Mouse (Mus musculus) urinary bladder, postnatal 25 days (tissue): ENCODE data around the gene Ifnar2.

Experiments used
- DNase-seq: peaks from one replicate; pipeline ENCODE4 v3.0.0; 2022; ENCODE audit warnings: low spot score

Ifnar2 gene

GRCm38 (mm10) chr16:91394826-91395410 is 22.3 kb downstream of the Ifnar2 start:
- no peak for DNase-seq

- no peak for DNase-seq
Observed at GRCm38 (mm10) chr16:91395633-91396392, 23.2 kb downstream of the Ifnar2 start.

GRCm38 (mm10) chr16:91396844-91397537 is 24.4 kb downstream of the Ifnar2 start:
- DNase-seq = no peak

GRCm38 (mm10) chr16:91398030-91398429 is 25.4 kb downstream of the Ifnar2 start:
- DNase-seq = no peak

GRCm38 (mm10) chr16:91398944-91399343 is 26.4 kb downstream of the Ifnar2 start:
- no peak for DNase-seq

- no peak for DNase-seq
Observed at GRCm38 (mm10) chr16:91401569-91402165, 29.1 kb downstream of the Ifnar2 start.

GRCm38 (mm10) chr16:91403784-91404183 is 31.2 kb downstream of the Ifnar2 start:
- DNase-seq = no peak

GRCm38 (mm10) chr16:91404187-91404586 is 31.6 kb downstream of the Ifnar2 start:
- no peak for DNase-seq

- DNase-seq = no peak
Observed at GRCm38 (mm10) chr16:91404828-91405577, 32.4 kb downstream of the Ifnar2 start.

GRCm38 (mm10) chr16:91405640-91406584 is 33.3 kb downstream of the Ifnar2 start, which contains the start of gene Il10rb:
Il10rb (plus strand) TSS chr16:91406164.
- DNase-seq = peak; percentile 71

- peak; percentile 36 for DNase-seq
Observed at GRCm38 (mm10) chr16:91406585-91407220, 34.1 kb downstream of the Ifnar2 start.

- no peak for DNase-seq
Observed at GRCm38 (mm10) chr16:91413102-91413844, 40.7 kb downstream of the Ifnar2 start.

- no peak for DNase-seq
Observed at GRCm38 (mm10) chr16:91415391-91416189, 43.0 kb downstream of the Ifnar2 start.

- no peak for DNase-seq
Observed at GRCm38 (mm10) chr16:91416357-91416756, 43.8 kb downstream of the Ifnar2 start.

- DNase-seq = no peak
Observed at GRCm38 (mm10) chr16:91416938-91417337, 44.4 kb downstream of the Ifnar2 start.

GRCm38 (mm10) chr16:91418531-91418930 is 45.9 kb downstream of the Ifnar2 start:
- no peak for DNase-seq

- DNase-seq = no peak
Observed at GRCm38 (mm10) chr16:91425816-91426215, 53.2 kb downstream of the Ifnar2 start.

- DNase-seq = no peak
Observed at GRCm38 (mm10) chr16:91426586-91426985, 54.0 kb downstream of the Ifnar2 start.

- DNase-seq = no peak
Observed at GRCm38 (mm10) chr16:91427461-91427860, 54.9 kb downstream of the Ifnar2 start.
